Comparison of ENCODE assay signal across 11 mouse cellular contexts in the genomic region with DNA sequence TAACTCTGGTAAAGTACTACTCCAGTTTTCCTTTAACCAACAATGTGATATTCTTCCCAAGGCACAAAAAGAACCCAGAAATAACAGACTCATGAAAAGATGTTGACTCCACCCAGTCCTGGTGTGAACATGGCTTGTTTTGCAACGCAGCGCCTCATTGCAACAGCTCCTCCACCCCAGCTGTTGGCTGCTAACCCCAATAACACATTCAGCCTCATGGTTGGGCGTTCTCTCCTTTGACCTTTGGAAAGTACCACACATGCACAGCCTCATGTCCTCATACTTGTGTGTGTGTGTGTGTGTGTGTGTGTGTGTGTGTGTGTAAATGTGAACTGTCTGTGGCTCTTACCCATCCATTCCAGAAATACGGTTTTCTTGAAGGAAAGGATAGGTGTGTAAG. TPM values are rescaled to one million over a fixed set of nuclear protein-coding genes. Genes with fewer than 3 reads are reported as not detected.
DNase-seq lines count a peak whose midpoint lies in the region; TF ChIP-seq lines count a peak whose summit lies in the region.
"Had no signal": no experiment of that assay in that cellular context is flagged by ENCODE, and none has a peak within 500 bp of the region (broad histone marks: within the 10 kb centered on the region; RNA-seq: fewer than 3 reads in every experiment).

No protein-coding gene starts in this region.

- DNase-seq in thymus, postnatal 0 days (ENCODE audit: low spot score) = peak; percentile 36
- no peak for DNase-seq in thymus, adult 18-20 months
- peak; percentile 75 for DNase-seq in induced T-regulatory cell, adult 2 months (ENCODE audit: low read depth)
- peak; percentile 75 to 81 for DNase-seq in natural killer cell, adult 2 months (ENCODE audit: low spot score in 2 of 2)
- DNase-seq in retina, embryonic 14.5 days (ENCODE audit: low spot score) = no peak
- no peak for DNase-seq in layer of hippocampus, adult 9-10 months (ENCODE audit: low spot score)
- DNase-seq: cerebellum, adult 2 months; kidney, adult 2 months had no signal

- 42% methylated on average over 4 of the region's 4 CpGs for WGBS in bone marrow, adult 2 months

- H3K4me3 ChIP-seq in bone marrow, adult 2 months (replicated peaks; ENCODE audit: control insufficient read depth, low read depth, low read length) = no peak overlapping the region
- H3K4me3 ChIP-seq: heart, embryonic 15.5 days; midbrain, embryonic 12.5 days had no signal

- H3K27ac ChIP-seq in bone marrow, adult 2 months (ENCODE audit: control insufficient read depth, insufficient read depth, low read depth, low read length, poor library complexity) = peak overlapping the region; percentile 9; the same call in 1 of the 2 replicates
- H3K27ac ChIP-seq: heart, embryonic 15.5 days; midbrain, embryonic 12.5 days had no signal

- peaks cover 4% of the 10 kb centered on the region for H3K4me1 ChIP-seq in bone marrow, adult 2 months (ENCODE audit: control insufficient read depth, insufficient read depth, low read length)
- H3K4me1 ChIP-seq: heart, embryonic 15.5 days; midbrain, embryonic 12.5 days had no signal

- no peak for TF ChIP-seq CTCF in bone marrow, adult 2 months (IDR thresholded peaks at IDR 0.05; ENCODE audit: control insufficient read depth, insufficient read depth, low read length)

- TF ChIP-seq POLR2A in bone marrow, adult 2 months (IDR thresholded peaks at IDR 0.05; ENCODE audit: borderline replicate concordance, control insufficient read depth, low read depth, low read length) = no peak

RNA-seq across cellular contexts. Expression of gene Apbb1ip, which starts 37.0 kb away (rescaled TPM):
- polyA plus RNA-seq in thymus, postnatal 0 days (2015; fragmentation: Nextera tagmentation; extraction: Ambion mirVana) = 51.9 and 63.0 TPM in 2 replicates
- 25.0 and 45.8 TPM in 2 replicates for polyA plus RNA-seq in bone marrow, adult 2 months (2011; ENCODE audit: insufficient read depth, insufficient read length, low replicate concordance, missing spikeins)

Comparison
In these comparisons a context has a peak if more than half of its experiments do, and no peak if none do; other contexts are left out.
1. DNase-seq: peak in thymus, postnatal 0 days (single experiment), induced T-regulatory cell, adult 2 months (single experiment) and natural killer cell, adult 2 months (2 of 2); none in thymus, adult 18-20 months (0 of 2), retina, embryonic 14.5 days (single experiment) and layer of hippocampus, adult 9-10 months (single experiment).